Mouse (Mus musculus) cortical plate, adult 2 months (tissue): ENCODE measurements around the gene Igsf8.

Source experiments
- CTCF ChIP-seq: fragments of 200-500 bp; IDR thresholded peaks from 2 replicates; pipeline ENCODE4 v1.5.1; 2011; ENCODE audit warnings: mild to moderate bottlenecking, control low read depth, low read length; ENCODE audit not compliant: insufficient read depth; ENCODE audit errors: extremely low read depth
- POLR2A ChIP-seq: fragments of 200-500 bp; IDR thresholded peaks from 2 replicates; pipeline ENCODE4 v1.6.1; 2011; ENCODE audit warnings: mild to moderate bottlenecking, low read length, control low read depth; ENCODE audit not compliant: insufficient read depth; ENCODE audit errors: extremely low read depth

DNA sequence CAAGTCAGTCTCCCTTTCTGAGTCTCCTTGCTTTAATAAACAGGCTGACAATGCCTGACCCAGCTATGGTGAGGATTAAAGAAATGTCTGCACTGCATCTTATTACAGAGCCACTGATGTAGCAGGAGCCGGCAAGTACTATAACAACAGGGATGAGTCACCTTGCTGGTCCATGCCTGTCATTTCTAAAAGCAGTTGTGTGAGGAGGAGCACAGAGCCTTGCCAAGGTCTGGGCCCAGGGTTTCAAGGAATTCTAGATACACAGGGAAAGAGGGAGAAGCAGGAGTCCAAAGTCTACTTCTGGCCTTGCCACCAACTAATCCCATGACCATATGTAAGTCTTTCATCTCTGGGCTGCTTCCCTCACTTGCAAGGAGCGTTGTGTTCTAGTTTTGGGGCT lies 31.4 kb downstream of the Igsf8 start:
- TF ChIP-seq POLR2A (0 out of 2 replicates have a peak, but pooled peaks have one; percentile 6), CTCF (no peak)
